Mouse (Mus musculus): ENCODE results near the gene Ppp4r1.

Ppp4r1 gene

GRCm38 (mm10) chr17:65864742-65865141 lies 82.4 kb downstream of the Ppp4r1 start:
- peak; percentile 36 to 41 for DNase-seq

GRCm38 (mm10) chr17:65865265-65865664 lies 82.9 kb downstream of the Ppp4r1 start:
- no peak for DNase-seq

GRCm38 (mm10) chr17:65866201-65866600 lies 83.8 kb downstream of the Ppp4r1 start:
- no peak for DNase-seq

- no peak for DNase-seq
Measured at GRCm38 (mm10) chr17:65867996-65868395, 85.6 kb downstream of the Ppp4r1 start.

- DNase-seq = no peak
Measured at GRCm38 (mm10) chr17:65869720-65870119, 87.3 kb downstream of the Ppp4r1 start.

- peak; percentile 78 to 92 for DNase-seq
Measured at GRCm38 (mm10) chr17:65870146-65870545, 87.8 kb downstream of the Ppp4r1 start.

GRCm38 (mm10) chr17:65871641-65872041 lies 89.3 kb downstream of the Ppp4r1 start:
- DNase-seq = no peak

- no peak for DNase-seq
Measured at GRCm38 (mm10) chr17:65872051-65872450, 89.7 kb downstream of the Ppp4r1 start.

- DNase-seq = peak; percentile 70 to 76
Measured at GRCm38 (mm10) chr17:65872652-65873051, 90.3 kb downstream of the Ppp4r1 start.

- DNase-seq = no peak
Measured at GRCm38 (mm10) chr17:65873156-65873555, 90.8 kb downstream of the Ppp4r1 start.

GRCm38 (mm10) chr17:65873834-65874233 lies 91.5 kb downstream of the Ppp4r1 start:
- no peak for DNase-seq

- no peak for DNase-seq
Measured at GRCm38 (mm10) chr17:65877026-65877425, 94.7 kb downstream of the Ppp4r1 start.

- peak; percentile 53 to 68 for DNase-seq
Measured at GRCm38 (mm10) chr17:65884061-65884669, 101.8 kb downstream of the Ppp4r1 start.

GRCm38 (mm10) chr17:65884691-65885397 lies 102.5 kb downstream of the Ppp4r1 start:
- DNase-seq = peak; percentile 99 to 100

GRCm38 (mm10) chr17:65885398-65885696 lies 103.0 kb downstream of the Ppp4r1 start:
- DNase-seq = no peak

GRCm38 (mm10) chr17:65885697-65886529 lies 103.5 kb downstream of the Ppp4r1 start, which contains the start of gene Ralbp1:
Ralbp1 (minus strand) TSS chr17:65885798.
- peak; percentile 24 to 30 for DNase-seq

- peak in 1 of 2 experiments; percentile 16 for DNase-seq
Measured at GRCm38 (mm10) chr17:65886571-65886970, 104.2 kb downstream of the Ppp4r1 start.

GRCm38 (mm10) chr17:65889476-65889875 lies 107.1 kb downstream of the Ppp4r1 start:
- DNase-seq = no peak
